Mouse (Mus musculus) embryonic facial prominence, embryonic 14.5 days (tissue): ENCODE measurements around the gene Gm49373. TPM values are rescaled to one million over a fixed set of nuclear protein-coding genes. Genes with fewer than 3 reads are reported as not detected.

ENCODE experiments used
- ATAC-seq: fragments of 200-750 bp; cut with Nextera tagmentation; 2 replicates; pipeline ENCODE4 v1.8.0; 2017; ENCODE audit warnings: low read depth, moderate number of reproducible peaks, moderate TSS enrichment
- DNase-seq: peaks from one replicate; pipeline ENCODE4 v3.0.0-alpha.2; 2015; ENCODE audit warnings: low spot score
- H3K27ac ChIP-seq: fragments of 300-500 bp; sonication (generic); replicated peaks from 2 replicates; pipeline ENCODE4 v1.5.1; 2014; ENCODE audit warnings: low read depth, mild to moderate bottlenecking, low read length, moderate library complexity
- H3K27me3 ChIP-seq: fragments of 300-500 bp; sonication (generic); replicated peaks from 2 replicates; pipeline ENCODE4 v1.6.1; 2014; ENCODE audit warnings: low read length; ENCODE audit not compliant: control insufficient read depth, insufficient read depth
- H3K36me3 ChIP-seq: fragments of 300-500 bp; sonication (generic); 2 replicates; pipeline ENCODE4 v1.6.1; 2014; ENCODE audit warnings: low read length, mixed read lengths; ENCODE audit not compliant: control insufficient read depth, insufficient read depth
- H3K4me1 ChIP-seq: fragments of 300-500 bp; sonication (generic); 2 replicates; pipeline ENCODE4 v1.6.1; 2014; ENCODE audit warnings: antibody characterized with exemption, low read length; ENCODE audit not compliant: control insufficient read depth, insufficient read depth
- H3K4me2 ChIP-seq: fragments of 300-500 bp; sonication (generic); 2 replicates; pipeline ENCODE4 v1.6.1; 2014; ENCODE audit warnings: low read depth, mild to moderate bottlenecking, low read length, moderate library complexity, mixed read lengths
- H3K4me3 ChIP-seq: fragments of 300-500 bp; sonication (generic); 2 replicates; pipeline ENCODE4 v1.5.1; 2014; ENCODE audit warnings: low read depth, mild to moderate bottlenecking, low read length
- H3K9ac ChIP-seq: fragments of 300-500 bp; sonication (generic); 2 replicates; pipeline ENCODE4 v1.6.1; 2014; ENCODE audit warnings: low read depth, mild to moderate bottlenecking, low read length, moderate library complexity, mixed read lengths
- H3K9me3 ChIP-seq: fragments of 300-500 bp; sonication (generic); 2 replicates; pipeline ENCODE4 v1.6.1; 2016; ENCODE audit warnings: low read length; ENCODE audit not compliant: control insufficient read depth
- WGBS: fragments of 180-500 bp; shearing (Covaris S2); extraction: QIAGEN DNeasy Blood & Tissue Kit; methylation state at CpG from one replicate; pipeline ENCODE4 v1.1.7; 2014; 5-methylcytosine and 5-hydroxymethylcytosine counted together
- polyA plus RNA-seq: library from polyadenylated mRNA; unstranded; fragments of >200 nt; fragmentation: Nextera tagmentation; extraction: Ambion mirVana; gene quantifications from 2 replicates; pipeline ENCODE4 v1.2.1, GENCODE M21; 2014

The Gm49373 gene
- polyA plus RNA-seq, 1 experiment from 2014 or later: not detected

DNA sequence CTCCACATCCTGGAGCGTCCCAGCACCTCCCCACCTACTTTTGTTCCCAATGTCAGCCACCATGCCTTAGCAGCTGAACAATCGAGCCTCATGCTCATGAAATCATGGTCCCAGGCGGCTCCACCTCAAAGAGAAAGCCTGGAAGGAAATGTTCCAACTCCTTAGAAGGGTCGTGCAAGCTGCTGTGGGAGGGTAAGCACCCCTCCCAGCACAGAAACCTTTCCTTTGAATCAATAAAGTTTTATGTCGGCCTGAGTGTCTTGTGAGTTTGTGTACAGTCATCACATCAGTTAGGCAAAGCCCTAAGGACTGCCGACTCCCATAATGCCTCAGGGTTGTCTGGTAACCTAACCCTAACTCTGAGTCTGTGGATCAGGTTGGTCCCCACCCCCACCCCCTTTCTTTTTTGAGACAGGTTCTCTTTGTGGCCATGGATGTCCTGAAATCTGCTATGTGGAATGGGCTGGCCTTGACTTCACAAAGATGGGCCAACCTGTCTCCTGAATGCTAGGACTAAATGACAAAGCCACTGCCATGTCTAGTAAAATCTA lies 44.3 kb downstream of the Gm49373 start:
- ATAC-seq (no peak), DNase-seq (no peak)
- H3K4me3 ChIP-seq: no peak overlapping the region
- 59% methylated on average over 6 of the region's 6 CpGs for WGBS
- H3K9me3 ChIP-seq: no peaks in the 10 kb centered on the region
- H3K9ac ChIP-seq: no peak overlapping the region
- H3K36me3 ChIP-seq: no peaks in the 10 kb centered on the region
- peaks cover 33% of the 10 kb centered on the region for H3K4me1 ChIP-seq
- H3K27me3 ChIP-seq: peaks cover 47% of the 10 kb centered on the region
- H3K27ac ChIP-seq: no peak overlapping the region
- no peak overlapping the region; the same call in 1 of the 2 replicates for H3K4me2 ChIP-seq

DNA sequence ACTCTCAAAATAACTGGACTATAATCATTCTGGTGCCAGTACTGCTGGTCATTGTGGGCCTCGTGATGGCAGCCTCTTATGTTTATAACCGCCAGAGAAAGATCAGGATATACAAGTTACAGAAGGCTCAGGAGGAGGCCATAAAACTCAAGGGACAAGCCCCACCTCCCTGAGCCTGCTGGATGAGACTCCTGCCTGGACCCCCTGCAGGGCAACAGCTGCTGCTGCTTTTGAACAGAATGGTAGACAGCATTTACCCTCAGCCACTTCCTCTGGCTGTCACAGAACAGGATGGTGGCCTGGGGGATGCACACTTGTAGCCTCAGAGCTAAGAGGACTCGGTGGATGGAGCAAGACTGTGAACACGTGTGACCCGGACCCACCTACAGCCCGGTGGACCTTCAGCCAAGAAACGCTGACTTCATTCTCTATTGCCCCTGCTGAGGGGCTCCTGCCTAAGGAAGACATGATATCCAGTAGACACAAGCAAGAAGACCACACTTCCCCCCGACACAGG lies 45.1 kb downstream of the Gm49373 start:
- H3K36me3 ChIP-seq: no peaks in the 10 kb centered on the region
- peaks cover 39% of the 10 kb centered on the region for H3K27me3 ChIP-seq
- ATAC-seq: no peak
- no peak overlapping the region for H3K4me2 ChIP-seq
- H3K9me3 ChIP-seq: no peaks in the 10 kb centered on the region
- peaks cover 27% of the 10 kb centered on the region for H3K4me1 ChIP-seq
- no peak overlapping the region for H3K4me3 ChIP-seq
- H3K9ac ChIP-seq: no peak overlapping the region
- DNase-seq: no peak
- no peak overlapping the region for H3K27ac ChIP-seq
- WGBS: 58% methylated on average over 8 of the region's 8 CpGs

DNA sequence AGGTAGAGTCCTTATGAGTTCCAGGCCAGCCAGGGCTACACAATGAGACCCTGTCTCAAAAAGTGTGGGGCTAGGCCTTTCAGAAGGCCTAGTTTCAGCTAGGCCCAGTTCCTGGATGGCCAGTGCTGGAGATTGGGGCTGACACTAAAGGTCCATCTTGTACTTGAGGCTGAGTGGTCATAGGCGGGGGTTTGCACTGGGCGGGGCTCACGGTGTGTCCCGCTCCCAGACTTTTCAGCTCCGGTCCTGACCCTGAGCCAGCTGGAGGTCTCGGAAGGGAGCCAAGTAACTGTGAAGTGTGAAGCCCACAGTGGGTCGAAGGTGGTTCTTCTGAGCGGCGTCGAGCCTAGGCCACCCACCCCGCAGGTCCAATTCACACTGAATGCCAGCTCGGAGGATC lies 46.0 kb downstream of the Gm49373 start:
- H3K36me3 ChIP-seq: no peaks in the 10 kb centered on the region
- no peak overlapping the region for H3K4me3 ChIP-seq
- H3K27me3 ChIP-seq: peaks cover 29% of the 10 kb centered on the region
- H3K9me3 ChIP-seq: no peaks in the 10 kb centered on the region
- DNase-seq (no peak), ATAC-seq (no peak)
- H3K4me2 ChIP-seq: no peak overlapping the region
- H3K9ac ChIP-seq: no peak overlapping the region
- H3K27ac ChIP-seq: no peak overlapping the region
- WGBS: 82% methylated on average over 12 of the region's 12 CpGs
- peaks cover 18% of the 10 kb centered on the region for H3K4me1 ChIP-seq

DNA sequence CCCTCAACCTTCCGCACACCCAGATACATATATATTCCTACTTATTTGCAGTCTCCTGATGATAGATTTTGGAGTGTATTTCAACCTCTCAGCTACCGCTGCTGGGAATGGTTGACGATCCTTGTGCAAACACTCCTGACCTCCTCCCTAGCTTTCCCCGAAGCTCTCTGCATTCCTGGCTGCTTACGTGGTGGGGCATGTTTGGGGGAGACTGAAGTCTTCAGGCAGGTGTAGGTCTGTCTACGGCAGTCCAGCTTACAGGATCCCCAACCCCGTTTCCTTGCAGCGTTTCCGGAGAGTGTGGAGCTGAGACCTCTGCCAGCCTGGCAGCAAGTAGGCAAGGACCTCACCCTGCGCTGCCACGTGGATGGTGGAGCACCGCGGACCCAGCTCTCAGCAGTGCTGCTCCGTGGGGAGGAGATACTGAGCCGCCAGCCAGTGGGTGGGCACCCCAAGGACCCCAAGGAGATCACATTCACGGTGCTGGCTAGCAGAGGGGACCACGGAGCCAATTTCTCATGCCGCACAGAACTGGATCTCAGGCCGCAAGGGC lies 47.6 kb downstream of the Gm49373 start:
- Histone ChIP-seq H3K4me3 (no peak overlapping the region), H3K27ac (no peak overlapping the region), H3K9ac (0 out of 2 replicates have a peak overlapping the region, but pooled peaks have one; percentile 40), H3K36me3 (no peaks in the 10 kb centered on the region), H3K9me3 (no peaks in the 10 kb centered on the region), H3K27me3 (peaks cover 25% of the 10 kb centered on the region), H3K4me1 (peaks cover 12% of the 10 kb centered on the region; the same call in 1 of the 2 replicates), H3K4me2 (no peak overlapping the region)
- DNase-seq (no peak), ATAC-seq (no peak)
- WGBS: 65% methylated on average over 19 of the region's 19 CpGs

DNA sequence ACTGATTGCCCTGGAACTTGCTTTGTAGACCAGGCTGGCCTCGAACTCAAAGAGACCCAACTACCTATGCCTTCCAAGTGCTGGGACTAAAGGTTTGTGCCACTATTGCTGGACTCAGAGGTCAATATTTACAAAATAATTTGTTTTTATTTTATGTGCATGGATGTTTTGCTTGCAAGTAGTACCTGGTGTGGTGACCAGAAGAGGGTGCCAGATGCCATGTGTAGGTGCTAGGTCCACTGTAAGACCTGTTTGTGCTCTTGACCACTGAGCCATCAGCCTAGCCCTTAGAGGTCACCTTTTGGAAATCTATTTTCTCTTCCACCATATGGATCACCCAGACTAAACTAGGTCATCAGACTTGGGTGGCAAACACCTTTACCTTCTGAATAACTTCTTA lies 50.2 kb downstream of the Gm49373 start:
- ATAC-seq (no peak), DNase-seq (no peak)
- Histone ChIP-seq H3K4me2 (no peak overlapping the region), H3K4me1 (no peaks in the 10 kb centered on the region), H3K27me3 (peaks cover 2% of the 10 kb centered on the region; the same call in 1 of the 2 replicates), H3K9me3 (no peaks in the 10 kb centered on the region), H3K4me3 (no peak overlapping the region), H3K27ac (no peak overlapping the region), H3K36me3 (no peaks in the 10 kb centered on the region), H3K9ac (no peak overlapping the region)
- WGBS: 77% methylated on average over 1 of the region's 1 CpGs

DNA sequence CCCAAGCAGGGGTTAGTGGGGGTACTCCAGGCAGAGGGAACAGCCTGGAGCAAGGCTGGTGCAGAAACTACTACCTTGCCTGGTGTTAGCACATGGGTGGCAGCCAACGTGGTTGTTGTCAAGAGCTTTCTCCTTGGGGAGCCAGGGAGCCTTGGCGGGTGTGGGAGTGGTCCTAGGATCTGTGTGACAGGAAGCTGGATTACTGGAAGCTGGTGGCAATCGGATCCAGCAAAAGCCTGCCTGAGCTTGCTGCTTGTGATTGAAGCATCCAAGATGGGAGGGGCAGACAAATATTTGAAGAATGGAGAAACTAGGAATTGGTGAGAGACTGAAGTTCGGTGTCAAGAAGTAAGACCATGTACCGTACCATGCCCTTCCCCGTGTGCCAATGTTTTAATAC lies 50.6 kb downstream of the Gm49373 start:
- peaks cover 4% of the 10 kb centered on the region for H3K27me3 ChIP-seq
- 48% methylated on average over 6 of the region's 6 CpGs for WGBS
- no peaks in the 10 kb centered on the region for H3K4me1 ChIP-seq
- peak; percentile 55 for DNase-seq
- no peak overlapping the region for H3K4me3 ChIP-seq
- no peaks in the 10 kb centered on the region for H3K9me3 ChIP-seq
- no peak overlapping the region for H3K9ac ChIP-seq
- H3K4me2 ChIP-seq: no peak overlapping the region
- H3K36me3 ChIP-seq: no peaks in the 10 kb centered on the region
- no peak overlapping the region for H3K27ac ChIP-seq
- peak; percentile 60; the same call in 1 of the 2 replicates for ATAC-seq

DNA sequence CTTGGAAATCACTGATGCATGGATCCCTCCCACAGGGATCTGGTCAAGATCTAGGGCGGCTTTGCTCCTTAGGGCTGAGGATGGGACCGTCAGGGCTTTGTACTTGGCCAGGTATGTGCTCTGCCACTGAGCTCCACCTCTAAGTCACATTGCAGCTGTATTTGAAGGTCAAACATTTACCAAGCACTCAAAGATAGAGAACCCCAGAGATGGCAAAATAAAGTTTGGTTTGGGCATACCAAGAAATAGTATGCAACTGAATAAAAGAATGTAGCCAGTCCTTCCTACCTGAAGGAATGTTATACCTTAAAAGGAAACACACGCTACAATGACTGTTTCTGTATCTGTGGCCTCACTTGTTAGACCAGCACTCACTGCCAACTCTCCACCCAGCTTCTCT lies 51.5 kb downstream of the Gm49373 start:
- ATAC-seq: no peak
- 82% methylated on average over 3 of the region's 3 CpGs for WGBS

DNA sequence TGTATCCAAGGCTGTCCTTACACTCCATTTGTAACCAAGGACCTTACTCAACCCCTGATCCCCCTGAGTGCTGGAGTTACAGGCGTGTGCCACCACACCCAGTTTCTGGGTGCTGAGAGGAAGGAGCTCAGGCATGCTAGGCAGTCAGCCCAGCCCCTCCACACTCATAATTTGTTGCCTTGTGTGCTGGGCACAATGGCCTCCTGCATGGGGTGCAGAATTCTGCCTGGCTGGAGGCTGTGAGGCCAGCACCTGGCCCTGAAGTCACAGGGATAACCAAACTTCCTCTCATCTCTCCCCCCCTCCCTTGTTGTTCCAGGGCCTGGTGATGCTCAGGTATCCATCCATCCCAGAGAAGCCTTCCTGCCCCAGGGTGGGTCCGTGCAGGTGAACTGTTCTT lies 54.3 kb downstream of the Gm49373 start:
- no peaks in the 10 kb centered on the region for H3K4me1 ChIP-seq
- no peak overlapping the region for H3K4me3 ChIP-seq
- H3K36me3 ChIP-seq: no peaks in the 10 kb centered on the region
- peaks cover 33% of the 10 kb centered on the region for H3K27me3 ChIP-seq
- no peak overlapping the region for H3K9ac ChIP-seq
- H3K4me2 ChIP-seq: no peak overlapping the region
- DNase-seq (no peak), ATAC-seq (no peak)
- H3K27ac ChIP-seq: no peak overlapping the region
- 68% methylated on average over 2 of the region's 2 CpGs for WGBS
- no peaks in the 10 kb centered on the region for H3K9me3 ChIP-seq

More for the DNA sequence above, 51.5 kb downstream of the Gm49373 start:
- Histone ChIP-seq H3K36me3 (no peaks in the 10 kb centered on the region), H3K9me3 (no peaks in the 10 kb centered on the region), H3K27ac (no peak overlapping the region), H3K4me3 (no peak overlapping the region), H3K27me3 (peaks cover 13% of the 10 kb centered on the region), H3K4me1 (no peaks in the 10 kb centered on the region), H3K4me2 (no peak overlapping the region), H3K9ac (no peak overlapping the region)
- no peak for DNase-seq

DNA sequence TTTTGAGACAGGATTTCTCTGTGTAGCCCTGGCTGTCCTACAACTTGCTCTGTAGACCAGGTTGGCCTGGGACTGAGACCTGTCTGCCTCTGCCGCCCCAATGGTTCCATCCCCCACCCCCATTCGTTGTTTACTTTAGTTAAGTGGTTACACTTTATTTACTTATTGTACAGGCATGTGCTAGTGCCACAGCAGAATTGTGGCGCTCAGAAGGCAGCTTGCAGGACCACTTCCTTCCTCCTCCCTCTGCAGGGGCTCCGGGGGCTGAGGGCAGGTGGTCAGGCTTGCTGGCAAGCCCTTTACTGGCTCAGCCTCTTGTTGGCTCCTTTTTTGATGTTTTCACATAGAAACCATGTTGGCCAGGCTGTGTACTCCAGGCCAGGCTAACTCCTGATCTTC lies 55.7 kb downstream of the Gm49373 start:
- Histone ChIP-seq H3K27me3 (peaks cover 33% of the 10 kb centered on the region), H3K36me3 (no peaks in the 10 kb centered on the region), H3K27ac (no peak overlapping the region), H3K4me2 (peak overlapping the region; percentile 68), H3K9ac (no peak overlapping the region), H3K4me1 (no peaks in the 10 kb centered on the region), H3K9me3 (no peaks in the 10 kb centered on the region), H3K4me3 (peak overlapping the region; percentile 43; the same call in 1 of the 2 replicates)
- DNase-seq: no peak
- 29% methylated on average over 4 of the region's 4 CpGs for WGBS
- ATAC-seq: no peak
